Mouse (Mus musculus): Measurements from ENCODE around the gene Wnk4.

The Wnk4 gene

GRCm38 (mm10) chr11:101245855-101246701, 14.3 kb upstream of the Wnk4 start, which contains the start of gene Ramp2:
Gene Ramp2, plus strand, starts transcription at chr11:101246028.
- DNase-seq, result peak; percentile 87

DNA sequence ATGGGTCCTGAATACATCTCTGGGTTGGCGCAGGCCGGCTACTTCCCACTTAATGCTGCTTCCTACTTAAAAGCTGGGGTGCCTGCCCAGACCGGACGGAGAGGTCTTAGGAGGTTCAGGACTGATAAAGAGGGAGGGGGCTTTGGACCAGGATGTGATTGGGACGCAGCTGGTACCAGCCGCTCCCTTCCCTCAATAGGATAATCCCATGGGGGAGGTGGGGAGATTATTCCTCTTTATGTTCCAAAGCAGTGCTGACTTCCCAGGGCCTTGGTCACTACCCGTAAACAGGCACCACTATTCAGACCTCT, 13.7 kb upstream of the Wnk4 start:
- DNase-seq, result peak; percentile 65

- no peak for DNase-seq
Measured at GRCm38 (mm10) chr11:101247521-101248030, 12.8 kb upstream of the Wnk4 start.

DNA sequence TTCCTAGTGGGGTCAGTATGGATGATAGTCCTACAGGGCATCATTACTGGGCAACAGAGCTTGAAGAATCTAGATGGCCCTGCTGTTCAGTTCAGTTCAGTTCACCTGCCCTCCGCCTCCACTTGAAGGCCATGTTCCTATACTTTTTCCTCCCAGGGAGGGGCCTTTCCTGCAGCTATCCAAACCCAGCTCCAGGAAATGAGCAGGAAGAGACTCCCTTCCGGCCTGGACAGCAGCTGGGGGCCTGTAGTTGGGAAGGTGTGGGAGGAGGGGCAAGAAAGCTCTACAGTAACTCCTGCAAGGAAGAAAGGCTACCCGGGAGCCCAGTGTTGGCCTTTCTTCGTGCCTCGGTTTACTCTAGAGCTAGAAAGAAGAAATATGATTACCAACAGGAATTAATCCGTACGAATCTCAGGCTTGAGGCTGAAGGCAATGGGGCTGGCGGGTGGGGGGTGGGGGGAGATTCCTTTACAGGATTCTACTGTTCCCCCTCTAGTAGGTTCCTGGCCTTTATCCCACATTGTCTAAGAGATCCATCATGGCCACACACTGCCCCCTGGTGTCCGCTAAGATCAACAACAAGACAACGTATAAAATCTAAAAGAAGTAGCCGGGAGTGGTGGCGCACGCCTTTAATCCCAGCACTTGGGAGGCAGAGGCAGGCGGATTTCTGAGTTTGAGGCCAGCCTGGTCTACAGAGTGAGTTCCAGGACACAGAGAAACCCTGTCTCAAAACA, 11.9 kb upstream of the Wnk4 start:
- peak; percentile 86 for DNase-seq

DNA sequence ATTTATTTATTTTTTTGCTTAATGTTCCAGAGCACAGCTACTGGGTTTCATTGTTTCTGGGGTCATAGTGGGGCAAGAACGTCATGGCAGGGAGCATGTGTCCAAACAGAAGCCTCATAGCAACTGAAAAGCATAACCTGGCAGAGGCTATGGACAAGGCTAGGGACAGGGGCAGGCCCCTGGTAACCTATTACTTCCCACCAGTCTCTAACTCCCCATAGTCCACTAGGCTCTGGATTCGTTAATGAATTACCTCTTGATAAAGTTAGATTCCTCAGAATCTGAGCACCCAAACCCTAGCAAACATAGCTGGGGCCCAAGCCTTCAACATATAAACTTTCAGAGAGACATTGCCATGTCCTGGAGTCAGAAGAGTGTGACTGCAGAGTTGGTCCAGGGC, 9.3 kb upstream of the Wnk4 start:
- DNase-seq, result no peak

DNA sequence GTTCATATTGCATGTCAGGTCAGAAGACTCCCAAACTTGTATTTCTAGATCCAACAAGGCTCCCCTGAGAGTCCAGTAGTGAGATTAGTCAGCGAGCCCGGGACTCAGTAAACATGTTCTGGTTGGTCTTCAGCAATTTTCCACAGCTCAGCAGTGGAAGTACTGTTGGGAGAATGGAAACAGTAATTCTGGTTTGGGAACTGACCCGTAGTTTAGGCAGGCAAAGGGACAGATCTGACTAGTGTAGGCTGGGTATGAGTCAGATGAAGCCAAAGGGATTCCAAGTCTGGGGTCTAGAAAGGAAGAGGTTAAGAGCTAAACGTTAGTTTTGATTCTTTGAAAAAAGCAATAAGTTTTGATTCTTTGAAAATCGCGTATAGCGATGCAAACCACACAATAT, 7.4 kb upstream of the Wnk4 start:
- DNase-seq, result no peak

- DNase-seq, result peak; percentile 92
Measured at GRCm38 (mm10) chr11:101253613-101254389, 6.6 kb upstream of the Wnk4 start, which contains the start of gene Vps25. Gene Vps25, plus strand, starts transcription at chr11:101253707.

GRCm38 (mm10) chr11:101255826-101256775, 4.3 kb upstream of the Wnk4 start:
- no peak for DNase-seq

DNA sequence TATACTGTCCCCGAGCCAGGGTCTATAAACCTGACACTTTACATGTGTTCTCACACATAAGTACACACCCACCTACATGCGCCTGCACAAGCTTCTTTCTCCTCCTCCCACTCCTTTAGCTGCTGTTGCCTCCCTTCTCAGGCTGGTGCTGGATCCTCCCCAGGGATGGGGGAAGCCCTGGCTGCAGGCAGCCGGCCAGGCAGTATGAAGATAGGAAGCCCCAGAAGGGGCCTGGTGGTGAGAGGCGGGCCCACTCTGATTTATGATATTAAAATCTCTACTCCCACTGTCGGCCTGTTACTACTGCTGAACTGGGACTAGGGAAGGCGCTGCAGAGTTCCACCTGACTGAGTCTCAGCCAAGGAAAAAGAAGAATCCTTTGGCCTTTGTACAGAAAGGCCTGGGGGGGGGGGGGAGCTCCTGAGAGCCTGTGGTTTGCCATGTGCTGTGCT, 1.1 kb upstream of the Wnk4 start:
- DNase-seq, result peak; percentile 75

DNA sequence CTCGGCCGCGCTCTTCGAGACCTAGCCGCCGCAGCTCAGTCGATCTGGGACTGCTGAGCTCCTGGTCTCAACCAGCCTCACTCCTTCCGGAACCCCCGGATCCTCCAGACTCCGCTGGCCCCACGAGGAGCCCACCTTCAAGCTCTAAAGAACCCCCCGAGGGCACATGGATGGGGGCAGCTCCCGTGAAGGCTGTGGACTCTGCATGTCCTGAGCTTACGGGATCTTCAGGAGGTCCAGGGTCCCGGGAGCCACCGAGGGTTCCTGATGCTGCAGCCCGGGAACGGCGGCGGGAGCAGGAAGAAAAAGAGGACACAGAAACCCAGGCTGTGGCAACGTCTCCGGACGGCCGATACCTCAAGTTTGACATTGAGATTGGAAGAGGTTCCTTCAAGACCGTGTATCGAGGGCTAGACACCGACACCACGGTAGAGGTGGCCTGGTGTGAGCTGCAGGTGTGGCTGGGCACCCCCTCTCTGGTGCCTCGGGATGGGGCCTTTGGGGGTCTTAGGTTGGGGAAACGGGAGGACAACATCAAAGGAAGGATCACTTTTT, 536 bp downstream of the Wnk4 start:
- no peak for DNase-seq

DNA sequence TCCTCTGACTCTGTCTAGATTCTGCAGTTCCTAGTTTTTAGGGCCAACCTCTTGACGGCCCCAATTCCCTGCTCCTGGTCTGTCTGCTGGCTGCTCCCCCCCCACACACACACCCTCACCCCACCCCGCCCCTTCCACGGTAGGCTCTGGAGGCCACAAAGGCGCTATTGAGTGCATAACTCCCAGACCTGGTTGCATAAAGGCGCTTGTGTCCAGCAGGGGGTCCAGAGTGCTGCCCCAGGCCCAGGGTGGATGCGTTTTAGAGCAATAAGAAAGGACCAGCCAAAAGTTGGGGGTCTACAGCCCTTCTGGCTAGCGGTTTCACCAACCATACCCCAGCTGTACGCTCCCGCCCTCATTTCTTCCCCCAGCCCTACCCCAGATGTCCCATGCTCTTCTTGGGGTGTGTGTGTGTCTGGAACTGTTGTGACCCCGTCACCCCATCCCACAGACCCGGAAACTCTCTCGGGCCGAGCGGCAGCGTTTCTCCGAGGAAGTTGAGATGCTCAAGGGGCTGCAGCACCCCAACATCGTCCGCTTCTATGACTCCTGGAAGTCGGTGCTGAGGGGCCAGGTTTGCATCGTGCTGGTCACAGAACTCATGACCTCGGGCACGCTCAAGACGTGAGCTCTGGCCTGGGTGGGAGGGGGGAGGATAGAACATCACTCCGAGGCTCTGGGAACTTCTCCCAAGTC, 2.1 kb downstream of the Wnk4 start:
- peak; percentile 40 for DNase-seq

GRCm38 (mm10) chr11:101263138-101263988, 3.0 kb downstream of the Wnk4 start:
- DNase-seq, result no peak

- DNase-seq, result no peak
Measured at GRCm38 (mm10) chr11:101263989-101264280, 3.6 kb downstream of the Wnk4 start.

DNA sequence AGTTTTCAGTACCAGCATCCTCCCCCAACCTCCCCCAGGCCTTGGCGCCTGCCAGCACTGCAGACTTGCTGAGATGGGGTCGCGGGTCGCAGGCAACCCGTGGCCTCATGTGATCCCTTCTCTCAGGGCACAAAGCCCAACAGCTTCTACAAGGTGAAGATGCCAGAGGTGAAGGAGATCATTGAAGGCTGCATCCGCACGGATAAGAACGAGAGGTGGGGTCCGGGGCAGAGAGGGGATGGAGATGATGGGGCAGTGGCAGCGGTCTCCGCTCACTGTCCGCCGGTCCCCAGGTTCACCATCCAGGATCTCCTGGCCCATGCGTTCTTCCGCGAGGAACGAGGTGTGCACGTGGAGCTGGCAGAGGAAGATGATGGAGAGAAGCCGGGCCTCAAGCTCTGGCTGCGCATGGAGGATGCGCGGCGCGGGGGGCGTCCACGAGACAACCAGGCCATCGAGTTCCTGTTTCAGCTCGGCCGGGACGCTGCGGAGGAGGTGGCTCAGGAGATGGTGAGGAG, 4.6 kb downstream of the Wnk4 start:
- DNase-seq, result no peak

DNA sequence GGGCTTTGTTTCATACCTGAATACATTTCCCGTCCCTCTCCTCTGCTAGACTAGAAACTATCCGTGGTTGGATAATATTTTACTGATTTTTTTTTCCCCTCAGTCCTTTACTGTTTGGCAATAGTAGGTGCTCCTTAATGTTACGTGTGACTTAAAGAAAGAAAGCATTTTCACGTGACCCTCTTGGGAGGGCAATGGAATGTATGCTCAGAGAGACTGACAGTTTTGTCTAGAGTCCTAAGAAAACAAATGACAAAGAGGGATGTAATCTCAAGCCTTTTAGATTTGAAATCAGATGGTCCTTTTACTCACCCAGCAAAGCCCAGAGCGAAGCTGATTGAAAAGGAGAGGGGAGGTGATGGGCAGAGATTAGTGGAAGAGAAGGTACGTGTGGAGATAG, 5.5 kb downstream of the Wnk4 start:
- DNase-seq, result no peak

DNA sequence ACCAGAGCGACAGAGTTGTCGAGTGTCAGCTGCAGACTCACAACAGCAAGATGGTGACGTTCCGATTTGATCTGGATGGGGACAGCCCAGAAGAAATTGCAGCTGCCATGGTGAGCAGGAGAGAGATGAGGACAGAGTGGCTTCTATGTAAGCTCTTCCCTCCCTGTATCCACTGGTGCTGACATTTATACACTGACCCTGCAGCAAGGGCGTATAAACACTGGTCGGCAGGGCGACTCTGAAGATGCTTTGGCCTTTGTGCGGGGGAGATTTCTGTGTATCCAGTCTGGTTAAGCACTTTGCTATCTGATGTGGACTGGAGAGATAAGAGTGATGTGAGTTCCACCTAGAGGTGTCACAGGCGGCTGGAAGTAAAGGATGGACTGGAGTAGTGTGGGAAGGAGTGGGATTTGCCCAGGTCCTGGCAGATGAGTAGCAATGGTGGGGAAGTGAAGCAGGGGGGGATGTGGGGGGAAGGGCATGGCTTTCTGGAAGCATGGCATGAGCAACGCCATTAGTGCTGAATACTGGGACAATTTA, 9.3 kb downstream of the Wnk4 start:
- DNase-seq, result no peak

- no peak for DNase-seq
Measured at GRCm38 (mm10) chr11:101272446-101272845, 12.1 kb downstream of the Wnk4 start.

DNA sequence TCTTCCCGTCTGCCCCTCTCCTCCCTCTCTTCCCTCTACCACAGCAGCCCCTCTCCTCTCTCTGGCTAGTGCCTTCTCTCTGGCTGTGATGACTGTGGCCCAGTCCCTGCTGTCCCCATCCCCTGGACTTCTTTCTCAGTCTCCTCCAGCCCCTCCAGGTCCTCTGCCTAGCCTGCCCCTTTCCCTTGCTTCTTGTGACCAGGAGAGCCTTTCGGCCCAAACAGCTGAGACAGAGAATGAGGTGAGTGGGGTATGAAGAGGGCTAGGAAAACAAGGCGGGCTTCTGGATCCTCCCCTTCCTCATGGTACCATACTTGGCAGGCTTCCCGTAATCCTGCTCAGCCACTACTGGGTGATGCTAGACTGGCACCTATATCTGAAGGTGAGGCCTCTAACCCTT, 14.9 kb downstream of the Wnk4 start:
- DNase-seq, result no peak

DNA sequence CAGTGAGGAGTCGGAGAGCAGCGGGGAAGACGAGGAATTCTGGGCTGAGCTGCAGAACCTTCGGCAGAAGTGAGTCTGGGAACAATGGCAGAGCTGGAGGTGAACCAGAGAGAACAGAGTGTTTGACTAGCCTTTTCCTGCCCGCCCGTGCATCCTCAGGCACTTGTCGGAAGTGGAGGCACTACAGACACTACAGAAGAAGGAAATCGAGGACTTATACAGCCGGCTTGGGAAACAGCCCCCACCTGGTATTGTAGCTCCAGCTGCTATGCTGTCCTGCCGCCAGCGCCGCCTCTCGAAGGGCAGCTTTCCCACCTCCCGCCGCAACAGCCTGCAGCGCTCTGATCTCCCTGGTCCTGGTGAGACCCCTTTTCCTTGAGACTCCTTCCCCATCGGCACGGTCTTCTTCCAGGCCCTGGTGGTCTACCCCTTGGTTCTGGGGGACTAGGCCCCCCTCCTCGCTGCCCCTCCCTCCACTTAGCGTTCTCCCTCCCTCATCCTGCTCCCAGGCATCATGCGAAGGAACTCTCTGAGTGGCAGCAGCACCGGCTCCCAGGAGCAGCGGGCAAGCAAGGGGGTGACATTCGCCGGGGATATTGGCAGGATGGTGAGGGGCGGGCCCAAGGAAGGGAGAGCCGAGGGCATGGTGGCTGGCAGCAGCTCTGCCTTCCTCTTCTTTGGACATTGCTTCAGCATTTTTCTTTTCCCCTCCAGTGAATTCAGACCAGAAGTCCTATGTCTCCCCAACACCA, 16.1 kb downstream of the Wnk4 start:
- peak; percentile 42 for DNase-seq

Data from kidney, postnatal 10 days (tissue).